Mouse (Mus musculus) C2C12 (cell line): ENCODE results near the gene Trio. TPM values are rescaled to one million over a fixed set of nuclear protein-coding genes. Genes with fewer than 3 reads are reported as not detected.

Experiments used
- H3K27me3 ChIP-seq: one replicate; pipeline ENCODE4 v1.6.1; 2011; ENCODE audit not compliant: control insufficient read depth, insufficient read depth, insufficient read length
- H3K36me3 ChIP-seq: one replicate; pipeline ENCODE4 v1.6.1; 2011; ENCODE audit not compliant: control insufficient read depth, insufficient read depth
- H3K4me3 ChIP-seq: one replicate; pipeline ENCODE4 v1.5.1; 2011; ENCODE audit warnings: mild to moderate bottlenecking, control low read depth; ENCODE audit not compliant: poor library complexity, insufficient read depth, severe bottlenecking
- H3K79me2 ChIP-seq: one replicate; pipeline ENCODE4 v1.6.1; 2011; ENCODE audit not compliant: control insufficient read depth, insufficient read depth
- H3K79me3 ChIP-seq: one replicate; pipeline ENCODE4 v1.6.1; 2011; ENCODE audit warnings: low read depth, control low read depth
- H3ac ChIP-seq: one replicate; pipeline ENCODE3; 2011; ENCODE audit warnings: low read depth; ENCODE audit not compliant: control insufficient read depth, insufficient read length
- CEBPB ChIP-seq: IDR thresholded peaks from one replicate; pipeline ENCODE4 v1.6.1; 2011; ENCODE audit warnings: low read depth, mild to moderate bottlenecking, control low read depth, moderate library complexity
- CTCF ChIP-seq: IDR thresholded peaks from one replicate; pipeline ENCODE4 v1.5.1; 2011; ENCODE audit not compliant: control insufficient read depth, insufficient read depth, insufficient read length
- FOSL1 ChIP-seq: IDR thresholded peaks from one replicate; pipeline ENCODE4 v1.8.0; 2011; ENCODE audit warnings: mild to moderate bottlenecking, low read length; ENCODE audit not compliant: poor library complexity, insufficient read depth, severe bottlenecking
- MAX ChIP-seq: IDR thresholded peaks from one replicate; pipeline ENCODE4 v1.6.1; 2011; ENCODE audit warnings: mild to moderate bottlenecking, control low read depth
- MYOD1 ChIP-seq: IDR thresholded peaks from one replicate; pipeline ENCODE4 v1.6.1; 2011; ENCODE audit warnings: low read depth; ENCODE audit not compliant: control insufficient read depth, insufficient read length
- MYOG ChIP-seq: IDR thresholded peaks from one replicate; pipeline ENCODE4 v1.6.1; 2011; ENCODE audit not compliant: control insufficient read depth, insufficient read length; ENCODE audit errors: extremely low read depth
- USF1 ChIP-seq: IDR thresholded peaks from one replicate; pipeline ENCODE4 v1.6.1; 2011; ENCODE audit warnings: low read depth, mild to moderate bottlenecking, control low read depth, moderate library complexity
- polyA plus RNA-seq: library from polyadenylated mRNA; unstranded; fragments of >200 nt; fragmentation: generic; extraction: Trizol; gene quantifications from one replicate; pipeline ENCODE4 v1.2.1, GENCODE M21; 2012; ENCODE audit warnings: missing spikeins

Trio gene
- polyA plus RNA-seq, 1 experiment = 26.2 TPM

DNA sequence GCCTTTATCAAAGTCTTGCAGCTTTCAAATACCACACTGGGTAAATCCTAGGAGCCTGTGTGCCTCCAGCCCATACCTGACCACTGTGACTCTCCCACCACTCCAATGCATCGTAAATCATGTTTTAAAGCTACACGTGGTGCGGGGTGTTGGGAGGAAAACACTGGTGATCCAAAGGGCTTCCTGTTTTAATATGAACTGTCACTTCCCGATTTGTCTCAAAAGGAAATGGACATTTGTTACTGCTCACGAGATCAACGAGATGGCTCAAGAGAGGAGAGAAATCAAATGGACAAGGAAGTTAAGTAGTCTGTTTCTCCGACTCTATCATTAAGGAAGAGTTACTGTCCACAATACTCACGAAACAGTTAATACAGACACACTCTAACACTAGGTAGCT is 84.6 kb downstream of the Trio start:
- Histone ChIP-seq H3K79me2 (peaks cover 95% of the 10 kb centered on the region), H3K4me3 (no peak overlapping the region), H3K79me3 (peaks cover 70% of the 10 kb centered on the region), H3K27me3 (no peaks in the 10 kb centered on the region), H3ac (no peak overlapping the region), H3K36me3 (no peaks in the 10 kb centered on the region)
- TF ChIP-seq USF1 = no peak
- no peak for TF ChIP-seq MAX
- TF ChIP-seq CTCF = no peak
- no peak for TF ChIP-seq MYOD1
- no peak for TF ChIP-seq MYOG
- TF ChIP-seq FOSL1 = no peak
- TF ChIP-seq CEBPB = no peak

DNA sequence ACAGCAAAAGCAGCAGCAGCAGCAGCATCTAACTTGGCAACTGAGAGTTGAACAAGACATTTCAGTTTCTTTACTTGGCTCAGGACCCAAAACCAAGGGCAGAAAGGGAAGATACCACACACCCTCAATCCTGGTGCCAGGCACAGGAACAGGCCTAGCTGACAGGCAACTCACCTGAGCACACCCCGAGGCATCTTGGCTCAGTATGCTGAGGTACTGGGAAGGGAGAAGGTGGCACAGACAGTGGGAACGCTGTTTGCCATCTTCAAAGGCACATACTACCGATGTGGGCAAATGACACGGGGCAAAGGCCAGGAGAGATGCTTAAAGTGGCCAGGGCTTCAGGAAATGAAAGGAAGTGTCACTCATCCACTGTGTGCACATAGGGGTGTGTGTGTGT is 85.6 kb downstream of the Trio start:
- H3K4me3 ChIP-seq = no peak overlapping the region
- TF ChIP-seq FOSL1 = no peak
- TF ChIP-seq CEBPB = no peak
- TF ChIP-seq USF1 = no peak
- TF ChIP-seq CTCF = no peak
- TF ChIP-seq MAX = no peak
- TF ChIP-seq MYOG = no peak
- no peak for TF ChIP-seq MYOD1
- H3ac ChIP-seq = no peak overlapping the region
- H3K36me3 ChIP-seq = no peaks in the 10 kb centered on the region
- no peaks in the 10 kb centered on the region for H3K27me3 ChIP-seq
- peaks cover 94% of the 10 kb centered on the region for H3K79me2 ChIP-seq
- peaks cover 67% of the 10 kb centered on the region for H3K79me3 ChIP-seq

GRCm38 (mm10) chr15:27938886-27939285 is 86.8 kb downstream of the Trio start:
- Histone ChIP-seq H3K79me3 (peaks cover 68% of the 10 kb centered on the region), H3K4me3 (no peak overlapping the region), H3K36me3 (no peaks in the 10 kb centered on the region), H3K79me2 (peaks cover 94% of the 10 kb centered on the region), H3K27me3 (no peaks in the 10 kb centered on the region), H3ac (peak overlapping the region; percentile 0)
- no peak for TF ChIP-seq MYOG
- no peak for TF ChIP-seq FOSL1
- TF ChIP-seq MYOD1 = no peak
- TF ChIP-seq CEBPB = no peak
- TF ChIP-seq MAX = no peak
- no peak for TF ChIP-seq USF1
- no peak for TF ChIP-seq CTCF

- TF ChIP-seq CEBPB = no peak
- peak; percentile 11 for TF ChIP-seq MYOD1
- H3K36me3 ChIP-seq = no peaks in the 10 kb centered on the region
- no peak overlapping the region for H3K4me3 ChIP-seq
- H3K27me3 ChIP-seq = no peaks in the 10 kb centered on the region
- H3K79me3 ChIP-seq = peaks cover 74% of the 10 kb centered on the region
- H3K79me2 ChIP-seq = peaks cover 94% of the 10 kb centered on the region
- H3ac ChIP-seq = peak overlapping the region; percentile 78
These were observed 87.5 kb downstream of the Trio start for GRCm38 (mm10) chr15:27937861-27938833.

DNA sequence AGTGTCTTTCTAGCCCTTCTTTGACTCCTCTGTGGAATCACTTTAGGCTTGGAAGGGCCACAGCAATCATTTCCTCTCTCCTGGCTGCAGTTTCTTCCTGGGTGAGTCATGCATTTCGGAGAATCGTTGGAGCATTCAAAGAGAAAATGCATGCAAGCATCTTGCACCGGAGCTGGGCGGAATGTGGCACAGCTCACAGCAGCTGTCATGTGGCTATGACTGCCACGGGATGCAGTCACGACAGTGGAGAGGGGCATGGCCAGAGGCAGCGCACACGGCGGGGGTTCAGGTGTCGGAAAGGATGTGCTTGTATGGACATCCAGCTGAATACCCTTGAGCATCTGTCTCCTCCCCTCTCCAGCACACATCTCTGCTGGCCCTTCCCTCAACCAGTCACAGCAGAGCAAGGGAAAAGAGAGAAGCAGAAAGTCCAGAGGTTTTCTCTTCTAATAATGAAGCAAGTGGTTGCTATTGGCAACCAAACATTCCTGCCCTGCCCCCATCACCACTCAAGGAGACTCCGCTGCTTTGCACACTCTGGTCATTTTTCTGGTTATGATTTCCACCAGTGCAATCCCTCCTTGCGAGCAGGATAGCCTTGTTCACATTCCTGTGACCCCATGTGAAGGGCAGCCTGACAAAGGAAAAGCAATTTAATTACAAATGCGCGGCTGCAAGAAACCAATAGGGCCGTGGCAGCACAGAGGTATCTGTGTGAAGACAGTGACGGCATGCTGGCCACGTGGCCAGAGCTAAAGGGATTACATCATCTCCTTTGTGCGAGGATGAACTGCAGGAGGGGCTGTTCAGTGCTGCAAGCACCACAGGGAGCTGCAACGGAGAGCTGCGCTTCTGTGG is 88.4 kb downstream of the Trio start:
- Histone ChIP-seq H3K36me3 (no peaks in the 10 kb centered on the region), H3K79me3 (peaks cover 76% of the 10 kb centered on the region), H3ac (peak overlapping the region; percentile 78), H3K27me3 (no peaks in the 10 kb centered on the region), H3K79me2 (peaks cover 94% of the 10 kb centered on the region), H3K4me3 (no peak overlapping the region)
- TF ChIP-seq USF1 = peak; percentile 99
- TF ChIP-seq MAX = peak; percentile 99
- TF ChIP-seq CTCF = no peak
- peak; percentile 98 for TF ChIP-seq MYOD1
- no peak for TF ChIP-seq MYOG
- TF ChIP-seq CEBPB = peak; percentile 74
- peak; percentile 63 for TF ChIP-seq FOSL1
